ENCODE assay signal across 8 mouse cellular contexts in the genomic region with DNA sequence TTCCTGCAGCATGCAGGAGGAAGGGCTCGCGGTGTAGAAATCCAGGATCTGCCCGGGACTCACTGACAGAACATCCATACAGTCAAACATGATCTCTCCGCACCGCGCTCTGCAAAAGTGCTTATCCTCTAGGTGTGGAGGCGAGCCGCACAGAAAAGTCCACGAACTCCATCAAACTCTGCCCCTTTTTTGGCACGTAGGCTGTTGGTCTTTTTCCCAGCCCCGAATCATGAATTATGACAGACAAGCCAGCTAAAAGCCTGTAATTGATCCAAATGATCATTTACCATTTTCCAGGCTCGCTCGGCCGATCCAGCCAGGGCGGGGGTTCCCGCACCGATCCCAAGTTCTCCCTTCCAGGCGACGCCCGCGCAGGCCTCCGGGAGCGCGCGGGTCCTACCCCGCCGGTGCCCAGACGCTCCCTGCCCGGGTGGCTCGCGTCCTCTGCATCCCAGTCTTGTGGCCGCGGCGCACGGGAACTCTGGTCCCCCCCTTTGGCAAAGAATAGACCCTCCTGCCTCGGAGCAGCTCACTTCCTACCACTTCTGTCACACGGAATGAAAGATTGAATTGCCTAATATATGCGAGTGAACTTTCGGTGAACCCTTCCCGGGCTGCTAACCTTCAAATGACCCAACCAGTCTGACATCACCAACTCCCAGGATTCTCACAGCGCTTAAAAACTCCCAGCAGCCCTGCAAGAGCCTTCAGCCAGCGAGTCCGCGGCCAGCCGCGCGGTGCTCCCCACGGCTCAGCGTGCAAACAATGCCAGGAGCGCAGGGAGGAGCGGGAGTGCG.
DNase-seq lines count a peak whose midpoint lies in the region; ATAC-seq and TF ChIP-seq lines count a peak whose summit lies in the region.

No protein-coding gene starts in this region.

- TF ChIP-seq CTCF in brain, embryonic 14.5 days (IDR thresholded peaks at IDR 0.05; ENCODE audit: borderline replicate concordance, extremely low read depth, insufficient read depth, insufficient read length): no peak

- no peaks in the 10 kb centered on the region for H3K36me3 ChIP-seq in embryonic facial prominence, embryonic 11.5 days (replicated peaks; ENCODE audit: control insufficient read depth, insufficient read depth, low read depth, low read length)
- no peaks in the 10 kb centered on the region for H3K36me3 ChIP-seq in intestine, embryonic 15.5 days
- H3K36me3 ChIP-seq in megakaryocyte, embryonic 14.5 days (replicated peaks; ENCODE audit: low read length): no peaks in the 10 kb centered on the region

- no peaks in the 10 kb centered on the region for H3K4me1 ChIP-seq in embryonic facial prominence, embryonic 11.5 days (ENCODE audit: control insufficient read depth, insufficient read depth, low read length)
- H3K4me1 ChIP-seq in intestine, embryonic 15.5 days (replicated peaks): 0 out of 2 replicates have a peak, but pooled peaks cover 9% of the 10 kb centered on the region
- peaks cover 23% of the 10 kb centered on the region for H3K4me1 ChIP-seq in megakaryocyte, embryonic 14.5 days

- H3K27ac ChIP-seq in embryonic facial prominence, embryonic 11.5 days (replicated peaks; ENCODE audit: low read depth, low read length): peak overlapping the region; percentile 86
- peak overlapping the region; percentile 85 for H3K27ac ChIP-seq in intestine, embryonic 15.5 days

- peak; percentile 93 for DNase-seq in brain, embryonic 14.5 days (ENCODE audit: low read depth)
- DNase-seq in embryonic facial prominence, embryonic 11.5 days (ENCODE audit: low spot score): peak; percentile 95
- DNase-seq in gonadal fat pad, adult 2 months (ENCODE audit: low read depth): peak; percentile 49
- DNase-seq in left cerebral cortex, postnatal 14 days (ENCODE audit: low spot score in 2 of 2): peak; percentile 65 to 70
- peak; percentile 79 to 80 for DNase-seq in right cerebral cortex, postnatal 10 days (ENCODE audit: low spot score in 2 of 2)
- DNase-seq in thymus, postnatal 25 days: no peak

- no peak for TF ChIP-seq POLR2A in brain, embryonic 14.5 days (IDR thresholded peaks at IDR 0.05; ENCODE audit: borderline replicate concordance, extremely low read depth, insufficient read depth, insufficient read length, poor library complexity, severe bottlenecking)

- ATAC-seq in embryonic facial prominence, embryonic 11.5 days (replicated peaks; ENCODE audit: insufficient number of reproducible peaks, low FRiP score, low TSS enrichment, low read depth): peak; percentile 95
- peak; percentile 96 for ATAC-seq in intestine, embryonic 15.5 days

- peak overlapping the region; percentile 71 for H3K9ac ChIP-seq in embryonic facial prominence, embryonic 11.5 days (replicated peaks; ENCODE audit: low read length)
- H3K9ac ChIP-seq in intestine, embryonic 15.5 days: peak overlapping the region; percentile 65

- no peaks in the 10 kb centered on the region for H3K27me3 ChIP-seq in embryonic facial prominence, embryonic 11.5 days (ENCODE audit: control insufficient read depth, insufficient read depth, low read length)
- 0 out of 2 replicates have a peak, but pooled peaks cover 4% of the 10 kb centered on the region for H3K27me3 ChIP-seq in intestine, embryonic 15.5 days (replicated peaks)
- peaks cover 53% of the 10 kb centered on the region for H3K27me3 ChIP-seq in megakaryocyte, embryonic 14.5 days (replicated peaks)

- under 1% methylated on average over 52 of the region's 52 CpGs for WGBS in embryonic facial prominence, embryonic 11.5 days
- WGBS in intestine, embryonic 15.5 days: under 1% methylated on average over 52 of the region's 52 CpGs

- peak overlapping the region; percentile 57 for H3K4me3 ChIP-seq in embryonic facial prominence, embryonic 11.5 days (ENCODE audit: low read depth, low read length)
- H3K4me3 ChIP-seq in intestine, embryonic 15.5 days (replicated peaks): peak overlapping the region; percentile 58
- peak overlapping the region; percentile 93 for H3K4me3 ChIP-seq in megakaryocyte, embryonic 14.5 days (replicated peaks)

- peak overlapping the region; percentile 62 for H3K4me2 ChIP-seq in embryonic facial prominence, embryonic 11.5 days (ENCODE audit: low read depth, low read length)
- peak overlapping the region; percentile 85 for H3K4me2 ChIP-seq in intestine, embryonic 15.5 days (replicated peaks)

- intact Hi-C loops in left cerebral cortex, postnatal 14 days (cut with DNase I): no loop called here

- H3K9me3 ChIP-seq in embryonic facial prominence, embryonic 11.5 days (replicated peaks; ENCODE audit: control insufficient read depth, low read length): no peaks in the 10 kb centered on the region
- no peaks in the 10 kb centered on the region for H3K9me3 ChIP-seq in intestine, embryonic 15.5 days
- no peaks in the 10 kb centered on the region for H3K9me3 ChIP-seq in megakaryocyte, embryonic 14.5 days
